Mouse (Mus musculus) yolk sac, embryonic 10.5 days (tissue): Measurements from ENCODE around the gene Nadk.

Experiments
- DNase-seq: peaks from one replicate; pipeline ENCODE4 v3.0.0-alpha.2; 2017; ENCODE audit warnings: low spot score

Nadk gene

DNA sequence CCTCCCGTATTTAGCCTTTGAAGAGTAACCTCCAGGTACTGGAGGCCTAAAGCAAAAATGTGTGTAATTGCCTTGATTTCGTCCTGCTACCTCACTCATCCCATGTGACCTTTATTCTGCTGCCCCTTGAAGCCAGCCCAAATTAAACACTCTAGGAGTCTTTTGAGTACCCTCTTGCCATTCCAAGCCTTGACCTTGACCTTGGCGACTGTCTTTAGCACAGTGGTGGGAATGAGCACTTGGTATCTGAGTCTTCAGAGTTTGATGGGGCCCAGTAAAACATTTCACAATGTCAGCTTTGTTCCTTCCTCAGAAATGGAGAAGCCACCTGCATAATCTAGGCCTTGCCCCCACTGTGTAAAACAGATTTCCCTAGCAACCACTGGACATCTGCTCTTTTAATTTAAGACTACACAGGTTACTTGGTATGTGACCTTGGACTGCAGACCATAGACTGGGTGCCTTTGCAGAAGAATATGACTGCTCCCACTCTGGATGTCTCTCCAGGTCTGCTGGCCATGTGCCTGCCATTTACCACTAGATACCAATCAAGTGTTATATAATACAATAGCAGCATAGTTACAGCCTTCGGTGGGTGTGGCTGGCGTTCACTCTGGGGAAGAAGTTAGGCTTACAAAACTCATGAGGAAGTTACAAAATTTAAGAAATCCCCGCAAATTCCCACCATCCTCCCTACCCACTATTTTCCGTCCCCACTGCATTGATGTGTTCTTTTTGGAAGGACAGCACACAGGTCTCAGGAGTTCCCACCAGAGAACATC is at the start of gene Nadk:
TSS of gene Nadk (plus strand) at position 718 of the 782 bp plus-strand sequence.
- no peak for DNase-seq

DNA sequence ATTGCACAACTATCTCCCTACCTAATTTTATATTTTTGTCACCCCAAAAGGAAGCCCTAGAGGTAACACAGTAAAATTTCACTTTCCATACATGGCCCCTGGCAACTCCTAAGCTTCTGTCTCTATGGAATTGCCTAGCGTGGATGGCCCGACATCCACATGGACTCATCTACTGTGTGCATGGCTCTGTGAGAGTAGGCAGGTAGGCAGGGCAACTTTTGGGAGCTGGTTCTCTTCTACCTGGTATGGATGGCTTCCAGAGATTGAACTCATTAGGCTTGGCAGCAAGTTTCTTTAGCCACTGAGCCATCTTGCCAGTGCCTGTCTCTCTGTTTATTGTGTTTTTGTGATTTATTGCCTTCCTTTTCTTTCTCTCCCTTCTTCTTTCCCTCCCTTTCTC is 47.4 kb upstream of the Nadk start:
- DNase-seq: no peak

DNA sequence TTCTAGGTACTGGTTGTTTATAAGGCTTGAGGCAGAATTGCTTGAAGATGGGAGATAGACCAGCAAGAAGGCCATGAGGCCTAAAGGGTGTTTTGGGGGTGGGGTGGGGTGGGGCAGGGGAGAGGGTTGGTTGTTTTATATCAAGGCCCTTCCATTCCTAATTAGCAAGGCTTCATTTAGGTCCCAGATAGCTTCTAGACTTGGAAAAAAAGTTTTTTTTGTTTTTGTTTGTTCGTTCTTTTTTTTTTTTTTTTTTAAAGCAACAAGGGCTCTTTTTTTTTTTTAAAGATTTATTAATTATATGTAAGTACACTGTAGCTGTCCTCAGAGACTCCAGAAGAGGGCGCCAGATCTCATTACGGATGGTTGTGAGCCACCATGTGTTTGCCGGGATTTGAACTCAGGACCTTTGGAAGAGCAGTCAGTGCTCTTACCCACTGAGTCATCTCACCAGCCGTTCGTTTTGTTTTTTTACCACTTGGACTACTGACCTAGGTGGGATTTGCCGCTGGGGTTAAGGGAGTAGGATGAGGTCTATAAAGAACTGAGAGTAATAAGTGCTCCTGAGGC is 44.1 kb upstream of the Nadk start:
- no peak for DNase-seq

DNA sequence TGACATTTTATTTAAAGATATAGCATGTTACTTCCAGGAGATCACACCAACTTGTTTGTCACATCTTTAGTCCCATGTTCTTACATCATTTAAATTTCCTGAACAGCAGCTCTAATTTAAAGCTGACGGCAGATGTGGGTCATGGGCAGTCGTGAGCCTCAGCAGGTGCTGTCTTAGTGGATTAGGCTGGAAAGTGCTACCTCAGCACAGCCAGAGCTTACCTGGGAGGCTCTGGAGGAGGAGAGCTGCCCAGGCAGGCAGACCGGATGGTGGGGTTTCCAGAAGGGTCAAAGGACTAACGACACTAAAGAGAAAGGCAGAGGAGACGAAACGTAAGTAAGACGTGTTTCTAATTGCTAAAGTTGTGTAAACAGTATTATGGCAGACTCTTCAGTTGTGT is 39.9 kb upstream of the Nadk start:
- DNase-seq: peak; percentile 55

DNA sequence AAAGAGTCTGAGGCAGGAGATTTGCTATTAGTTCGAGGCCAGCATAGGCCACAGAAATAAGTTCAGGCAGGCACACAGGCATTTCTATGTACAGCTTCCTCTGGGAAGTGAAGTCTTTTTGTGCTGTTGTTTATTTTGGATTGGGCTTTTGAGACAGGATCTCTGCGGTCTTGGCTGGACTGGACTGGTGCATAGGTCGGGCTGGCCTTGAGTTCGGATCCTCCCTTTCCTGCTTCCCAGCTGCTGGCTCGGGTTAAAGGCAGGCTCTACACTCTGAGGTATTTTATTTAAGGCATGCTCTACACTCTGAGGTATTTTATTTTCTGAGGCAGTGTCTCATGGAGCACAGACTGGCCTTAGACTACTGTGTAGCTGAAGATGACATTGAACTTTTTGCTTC is 36.4 kb upstream of the Nadk start:
- no peak for DNase-seq

DNA sequence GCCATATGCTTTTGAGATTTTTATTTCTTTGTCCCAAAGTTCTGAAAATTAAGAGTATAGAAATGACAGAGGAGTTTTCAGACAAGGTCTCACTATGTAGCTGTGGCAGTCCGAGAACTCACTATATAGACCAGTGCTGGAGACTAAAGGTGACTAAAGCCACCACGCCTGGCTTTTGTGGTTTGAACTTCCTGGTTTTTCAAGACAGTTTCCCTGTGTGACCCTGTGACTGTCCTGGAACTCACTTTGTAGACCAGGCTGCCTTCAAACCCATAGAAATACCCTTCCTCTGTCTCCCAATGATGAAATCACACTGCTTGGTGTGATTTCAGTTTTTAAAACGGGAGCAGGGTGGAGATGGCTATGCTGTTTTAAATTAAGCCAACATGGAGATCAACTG is 32.9 kb upstream of the Nadk start:
- no peak for DNase-seq

DNA sequence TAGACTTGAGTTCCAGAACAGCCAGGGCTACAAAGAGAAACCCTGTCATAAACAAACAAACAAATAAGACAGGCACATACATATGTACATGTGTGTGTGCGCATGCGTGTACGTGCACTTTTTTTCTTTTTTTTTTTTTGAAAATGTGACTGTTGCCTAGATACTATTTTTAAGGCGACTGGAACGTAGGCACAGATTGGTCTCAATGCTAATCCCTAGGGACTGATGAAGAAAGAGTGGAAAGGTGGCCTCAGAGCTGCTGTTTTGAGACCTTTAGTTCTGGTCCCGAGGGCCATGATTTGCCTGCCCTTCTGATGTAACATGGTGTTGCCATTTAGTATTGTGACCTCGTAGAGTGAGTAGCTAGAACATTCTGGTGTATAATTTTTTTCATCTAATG is 12.2 kb upstream of the Nadk start:
- DNase-seq: no peak

DNA sequence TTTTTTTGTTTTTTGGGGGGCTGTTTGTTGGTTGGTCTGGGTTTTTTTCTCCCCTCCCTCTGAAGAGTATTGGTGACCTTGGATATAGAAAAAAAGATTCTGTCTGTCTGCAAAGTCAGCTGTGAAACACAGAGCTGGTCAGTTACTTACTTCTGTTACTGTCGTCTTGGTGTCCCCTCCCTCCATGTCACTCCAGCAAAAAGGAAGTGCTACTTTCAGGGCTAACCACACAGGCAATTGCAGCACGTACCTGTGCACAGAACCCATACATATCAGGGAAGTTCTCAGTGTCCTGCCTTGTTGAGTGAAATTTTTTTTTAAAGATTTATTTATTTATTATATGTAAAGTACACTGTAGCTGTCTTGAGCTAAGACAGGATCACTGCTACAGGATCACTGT is 11.7 kb upstream of the Nadk start:
- no peak for DNase-seq

DNA sequence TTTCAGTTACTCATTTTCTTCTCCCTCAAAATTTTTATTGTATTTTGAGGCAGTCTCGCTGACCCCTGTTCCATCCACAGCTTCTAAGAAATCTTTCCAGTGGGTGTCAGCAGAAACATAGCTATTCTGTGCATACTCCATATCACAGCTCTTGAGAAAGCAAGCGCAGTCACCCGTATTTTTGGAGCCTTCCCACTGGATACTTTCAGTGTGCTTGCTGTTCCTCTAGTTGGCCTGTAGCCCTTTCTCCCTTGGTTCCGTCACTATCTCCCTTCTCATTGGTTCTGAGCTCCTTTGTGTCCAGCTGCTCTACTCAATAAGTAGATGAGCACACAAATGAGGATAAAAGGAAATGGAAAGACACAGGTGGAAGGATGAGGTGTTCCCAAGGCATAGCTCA is 11.1 kb upstream of the Nadk start:
- no peak for DNase-seq

DNA sequence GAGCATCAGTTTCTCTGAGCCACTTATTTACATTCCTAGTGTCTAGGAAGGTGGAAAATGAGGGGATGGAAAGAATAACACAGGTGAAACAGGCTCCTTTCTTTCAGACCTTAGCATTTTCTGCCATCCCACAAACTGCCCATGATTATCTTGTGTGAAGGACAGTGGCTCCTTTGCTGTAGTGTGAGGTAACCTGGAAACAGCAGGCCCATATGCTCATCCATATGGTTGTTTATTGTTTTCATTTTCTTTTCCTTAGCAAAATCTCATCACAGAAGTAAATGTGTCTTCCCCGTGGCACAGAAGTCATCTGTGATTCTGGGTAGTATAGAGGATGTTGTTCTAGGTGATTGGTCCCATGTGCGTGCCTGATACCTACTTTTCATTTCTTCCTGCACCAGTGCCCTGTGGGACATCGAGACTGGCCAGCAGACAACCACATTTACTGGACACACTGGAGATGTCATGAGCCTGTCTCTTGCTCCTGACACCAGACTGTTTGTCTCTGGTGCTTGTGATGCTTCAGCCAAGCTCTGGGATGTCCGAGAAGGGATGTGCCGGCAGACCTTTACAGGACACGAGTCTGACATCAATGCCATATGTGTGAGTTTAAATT is 9.2 kb upstream of the Nadk start:
- no peak for DNase-seq

DNA sequence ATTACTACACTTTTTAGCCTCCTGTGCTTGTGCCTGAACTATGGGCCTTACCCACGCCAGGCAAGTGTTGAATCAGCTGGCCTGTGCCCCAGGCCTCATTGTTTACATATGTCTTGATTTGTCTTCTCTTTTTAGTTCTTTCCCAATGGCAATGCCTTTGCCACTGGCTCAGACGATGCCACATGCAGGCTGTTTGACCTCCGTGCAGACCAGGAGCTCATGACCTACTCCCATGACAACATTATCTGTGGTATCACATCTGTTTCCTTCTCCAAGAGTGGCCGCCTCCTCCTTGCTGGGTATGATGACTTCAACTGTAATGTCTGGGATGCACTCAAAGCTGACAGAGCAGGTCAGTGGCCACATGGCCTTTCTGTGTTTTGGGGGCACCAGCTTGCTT is 7.3 kb upstream of the Nadk start:
- no peak for DNase-seq

DNA sequence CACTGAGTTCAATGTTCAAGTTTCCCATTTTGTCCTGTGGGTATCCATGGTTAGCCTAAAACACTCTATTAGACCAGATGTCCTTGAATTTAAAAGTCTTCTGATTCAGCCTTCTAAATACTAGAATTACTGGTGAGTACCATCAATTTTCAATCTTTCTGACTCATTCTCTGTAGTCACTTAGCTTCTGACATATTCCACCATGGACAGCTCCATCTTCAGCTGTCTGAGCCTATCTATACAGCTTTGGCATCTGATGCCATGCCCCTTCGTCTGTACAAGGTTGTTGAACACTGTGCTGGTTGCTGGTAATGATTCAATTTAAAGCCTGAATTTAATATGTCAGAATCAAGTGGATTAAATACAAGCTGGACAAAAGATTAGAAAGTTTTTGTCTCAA is 6.7 kb upstream of the Nadk start:
- DNase-seq: no peak

DNA sequence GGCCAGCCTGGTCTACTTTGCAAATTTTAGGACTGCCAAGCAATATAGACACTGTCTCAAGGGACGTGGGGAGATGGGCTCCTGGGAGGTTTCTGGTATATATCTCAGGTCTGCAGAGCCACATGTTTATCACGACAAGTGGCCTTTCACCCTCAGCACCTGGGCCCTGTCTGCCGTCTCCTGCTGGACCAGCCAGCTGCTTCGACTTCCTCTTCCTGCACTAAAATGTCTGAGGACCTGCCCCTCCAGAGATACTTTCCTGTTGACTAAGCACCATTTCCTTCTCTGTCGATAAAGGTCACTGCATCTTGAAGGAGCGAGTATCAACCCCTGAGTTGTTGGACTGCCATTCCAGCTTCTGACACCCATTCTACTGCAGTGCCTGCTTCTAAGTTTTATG is 2.7 kb upstream of the Nadk start:
- DNase-seq: peak; percentile 38

DNA sequence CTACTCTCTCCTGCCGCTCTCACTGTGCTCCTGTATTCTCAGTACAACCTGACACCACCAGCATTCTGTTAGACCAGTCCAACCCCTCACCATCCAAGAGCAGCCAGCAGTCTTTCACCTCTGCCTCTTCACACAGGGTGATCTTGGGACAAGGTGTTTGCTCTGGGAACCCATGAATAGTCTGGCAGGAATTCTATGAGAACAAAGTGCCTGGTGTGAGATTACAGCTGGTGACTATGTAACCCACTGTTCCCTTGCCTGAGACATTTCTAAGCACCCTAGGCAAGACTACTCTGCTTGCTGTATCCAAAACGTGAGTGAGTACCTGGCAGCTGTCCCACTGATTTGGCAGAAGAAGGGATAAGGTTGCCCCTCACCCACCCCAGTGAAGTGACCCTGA is 1.2 kb upstream of the Nadk start:
- DNase-seq: no peak

DNA sequence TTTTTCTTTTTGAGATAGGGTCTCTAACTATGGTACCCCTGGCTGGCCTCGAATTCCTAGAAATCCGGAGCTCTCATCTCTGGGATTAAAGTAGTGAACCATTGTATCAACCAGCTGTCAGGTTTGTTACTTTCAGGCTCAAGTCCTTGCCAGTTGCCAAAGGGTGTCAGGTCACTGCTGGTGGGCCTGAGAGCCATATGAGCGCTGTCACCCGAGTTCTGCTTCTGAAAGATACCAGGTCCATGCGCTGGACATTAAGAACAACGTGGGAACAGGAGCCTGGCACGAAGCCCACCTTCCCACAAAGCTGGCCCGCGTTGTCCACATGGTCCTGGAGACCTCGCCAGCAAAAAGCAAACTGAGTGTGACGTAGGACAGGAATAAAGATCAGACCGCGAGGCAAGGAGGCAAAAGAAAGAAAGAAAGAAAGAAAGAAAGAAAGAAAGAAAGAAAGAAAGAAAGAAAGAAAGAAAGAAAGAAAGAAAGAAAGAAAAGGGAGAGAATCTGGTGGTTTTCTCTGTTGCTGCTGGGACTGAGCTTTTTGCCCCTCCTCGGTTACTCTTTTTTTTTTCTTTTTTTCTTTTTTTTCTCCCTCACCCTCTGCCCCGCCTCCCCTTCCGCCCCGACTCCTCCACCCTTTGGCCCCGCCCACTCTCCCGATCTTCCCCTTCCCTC is 684 bp downstream of the Nadk start:
- DNase-seq: peak; percentile 53

DNA sequence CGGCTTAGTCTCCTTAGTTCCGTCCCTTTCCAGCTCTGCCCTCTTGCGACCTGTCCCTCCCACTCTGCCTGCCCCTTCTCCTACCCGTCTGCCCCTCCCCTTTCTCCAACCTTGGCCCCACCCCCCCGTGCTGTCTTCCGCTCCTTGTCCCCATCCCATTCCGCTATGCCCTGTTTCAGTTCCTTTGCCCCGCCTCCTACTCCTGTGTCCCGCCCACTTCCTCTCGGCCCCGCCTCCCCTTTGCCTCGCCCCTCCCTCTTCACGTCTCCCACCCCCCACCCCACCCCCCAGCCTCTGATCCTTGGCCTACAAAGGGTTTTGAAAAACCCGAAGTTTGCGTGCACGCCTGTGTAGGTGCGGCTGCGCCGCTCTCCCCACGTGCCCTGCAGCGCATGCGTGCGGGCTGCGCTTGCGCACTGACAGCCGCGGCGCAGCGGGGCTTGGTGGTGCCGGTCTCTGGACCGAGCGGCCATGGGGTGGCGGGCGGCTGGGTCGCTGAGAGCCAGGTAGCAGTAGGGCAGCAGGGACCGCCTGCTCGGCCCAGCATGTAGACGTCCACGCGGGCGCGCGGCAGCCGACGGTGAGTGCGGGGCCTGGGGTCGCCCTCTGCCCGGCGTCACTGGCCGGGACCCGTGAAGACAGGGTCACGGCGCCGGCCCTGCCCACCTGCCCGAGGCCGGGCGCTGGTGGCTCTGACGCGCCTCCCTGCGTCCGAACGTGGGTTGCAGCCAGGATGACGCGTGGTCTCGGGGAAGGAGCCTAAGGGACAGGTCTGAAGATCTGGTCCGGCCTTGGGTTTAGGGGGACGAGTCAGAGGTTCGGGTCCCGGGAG is 1.4 kb downstream of the Nadk start:
- peak; percentile 100 for DNase-seq

DNA sequence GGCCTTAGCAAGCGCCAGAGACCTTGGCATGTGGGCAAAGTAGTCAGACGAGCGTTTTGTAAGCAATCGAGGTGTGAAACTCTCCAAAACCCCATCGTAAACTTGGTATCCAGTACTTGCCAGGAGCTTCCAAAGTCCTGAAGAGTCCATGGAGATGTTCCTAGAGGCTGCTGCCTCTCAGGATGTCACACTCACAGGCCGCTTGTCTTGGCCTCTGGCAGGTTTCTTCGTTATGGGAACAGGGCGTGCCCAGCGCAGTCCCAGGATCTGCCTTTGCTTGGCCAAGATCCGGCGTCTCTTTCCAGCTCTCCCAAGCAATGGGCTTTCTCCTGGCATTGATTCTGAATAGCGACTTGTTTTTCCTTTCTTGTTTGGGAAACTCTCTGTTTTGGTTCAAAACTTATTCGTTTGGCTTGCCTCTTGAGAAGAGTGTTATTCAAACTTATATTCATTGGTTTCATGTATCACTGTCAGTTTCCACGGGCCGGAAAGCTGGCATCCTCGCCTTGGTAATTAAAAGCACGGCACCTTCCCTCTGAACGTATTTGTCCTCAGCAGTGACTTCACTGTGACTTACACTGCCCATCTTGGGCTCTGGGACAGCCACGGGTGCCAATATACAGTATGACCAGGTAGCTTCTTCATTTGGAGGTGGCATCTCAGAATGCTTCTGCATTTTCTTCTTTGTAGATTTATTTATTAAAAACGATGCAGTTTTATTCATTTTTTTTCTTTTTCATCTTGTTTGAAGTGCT is 2.3 kb downstream of the Nadk start:
- no peak for DNase-seq

DNA sequence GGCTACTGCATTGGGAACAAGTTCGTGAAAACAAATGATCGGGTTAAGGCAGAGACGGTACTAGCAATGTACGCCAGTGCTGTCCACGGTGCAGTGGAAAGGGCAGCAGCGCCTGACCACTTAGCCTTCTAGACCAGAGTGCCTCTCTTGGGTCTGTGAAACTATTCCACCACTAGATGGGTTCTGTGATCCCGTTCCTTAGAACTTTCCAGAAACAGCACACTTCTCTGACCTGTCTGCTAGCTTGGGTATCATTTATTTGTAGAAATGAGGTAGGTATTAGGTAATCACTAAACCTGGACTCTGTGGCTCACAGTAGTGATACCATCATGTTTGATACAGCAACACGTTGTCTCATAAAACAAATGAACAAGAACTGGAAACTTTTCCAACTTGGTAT is 4.4 kb downstream of the Nadk start:
- DNase-seq: no peak

DNA sequence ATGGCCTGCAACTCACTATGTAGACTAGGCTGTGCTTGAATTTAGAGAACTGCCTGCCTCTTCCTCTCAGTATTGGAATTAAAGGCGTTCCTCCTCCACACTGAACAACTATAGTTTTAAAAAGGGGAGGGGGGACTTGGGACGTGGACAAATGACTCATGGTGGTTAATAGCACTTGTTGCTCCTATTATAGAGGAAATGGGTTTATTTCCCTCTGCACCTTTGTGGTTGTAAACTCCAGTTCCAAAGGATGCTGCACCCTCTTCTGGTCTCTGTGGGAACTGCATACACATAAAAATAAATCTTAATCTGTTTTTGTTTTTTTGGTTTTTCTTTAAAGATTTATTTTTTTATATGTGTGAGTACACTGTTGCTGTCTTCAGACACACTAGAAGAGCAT is 6.0 kb downstream of the Nadk start:
- DNase-seq: no peak

DNA sequence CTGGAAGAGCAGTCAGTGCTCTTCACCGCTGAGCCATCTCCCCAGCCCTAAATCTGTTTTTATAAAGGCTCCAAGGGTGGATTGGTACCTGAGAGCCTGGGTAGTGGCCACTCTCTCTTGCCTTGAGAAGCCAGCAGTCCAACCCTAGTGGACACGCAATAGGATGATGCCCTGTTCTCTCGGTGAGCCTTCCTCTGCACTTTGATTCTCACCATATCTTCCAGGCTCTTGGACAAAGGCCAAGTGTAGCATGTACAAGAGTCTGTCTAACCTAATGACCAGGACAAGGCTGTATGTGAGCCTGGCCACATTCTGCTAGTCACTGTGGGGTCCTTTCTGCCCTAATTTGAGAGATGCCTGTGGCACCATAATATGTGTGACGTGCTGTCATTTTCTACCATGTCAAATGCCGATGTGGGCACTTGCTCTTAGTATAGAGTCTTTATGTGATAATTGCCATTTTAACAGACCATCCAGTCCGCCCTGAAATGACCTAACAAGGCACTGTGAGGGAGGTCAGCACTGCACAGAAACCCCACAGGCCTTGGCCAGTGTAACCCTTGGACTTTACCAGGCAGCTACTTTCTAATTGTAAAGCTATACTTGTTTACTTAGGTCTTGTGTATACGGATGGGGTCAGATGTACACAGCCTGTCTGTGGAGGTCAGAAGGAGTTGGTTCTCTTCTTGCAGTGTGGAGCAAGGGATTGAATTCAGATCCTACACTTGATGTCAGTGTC is 6.6 kb downstream of the Nadk start:
- peak; percentile 68 for DNase-seq

DNA sequence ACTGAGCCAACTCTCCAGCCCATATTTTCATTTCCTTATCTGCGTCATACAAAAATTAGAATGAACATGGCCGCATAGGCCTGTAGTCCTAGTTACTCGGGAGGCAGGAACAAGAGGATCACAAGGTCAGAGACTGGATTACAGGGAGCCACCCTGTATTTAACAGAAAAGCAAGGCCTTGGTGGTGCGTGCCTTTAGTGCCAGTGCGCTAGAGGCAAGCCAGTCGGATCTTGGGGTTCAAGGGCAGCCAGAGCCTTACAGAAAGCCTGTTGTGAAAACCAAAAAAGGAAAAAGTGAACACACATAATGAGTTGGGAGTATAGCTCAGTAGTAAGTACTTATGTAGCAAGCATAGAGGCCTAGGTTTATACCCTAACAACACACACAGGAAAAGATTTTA is 7.6 kb downstream of the Nadk start:
- no peak for DNase-seq
